Comparison of ENCODE assay signal across 17 mouse cellular contexts in genomic region chr8:10814499-10814898, GRCm38 (mm10).
"Had no signal": no experiment of that assay in that cellular context is flagged by ENCODE, and none has a peak within 500 bp of the region (broad histone marks: within the 10 kb centered on the region; RNA-seq: fewer than 3 reads in every experiment).

No protein-coding gene starts in this region.

- H3K9me3 ChIP-seq: liver, embryonic 13.5 days; megakaryocyte, embryonic 14.5 days; midbrain, embryonic 10.5 days; midbrain, embryonic 13.5 days; neural tube, embryonic 13.5 days had no signal

- H3K27me3 ChIP-seq: liver, embryonic 13.5 days; midbrain, embryonic 13.5 days; neural tube, embryonic 13.5 days had no signal

- H3K9ac ChIP-seq: liver, embryonic 13.5 days; lung, embryonic 14.5 days; midbrain, embryonic 13.5 days; neural tube, embryonic 13.5 days had no signal

- H3K4me1 ChIP-seq: liver, embryonic 13.5 days; megakaryocyte, embryonic 14.5 days had no signal

- H3K4me2 ChIP-seq: liver, embryonic 13.5 days; lung, embryonic 14.5 days; midbrain, embryonic 13.5 days; neural tube, embryonic 13.5 days had no signal

- H3K4me3 ChIP-seq: left cerebral cortex, adult 2 months; liver, embryonic 13.5 days; megakaryocyte, embryonic 14.5 days; midbrain, embryonic 10.5 days; midbrain, embryonic 13.5 days; myocyte; neural tube, embryonic 13.5 days had no signal

- ATAC-seq: midbrain, embryonic 13.5 days; midbrain, embryonic 16.5 days had no signal

- DNase-seq: kidney, adult 18-20 months; kidney, postnatal 25 days; layer of hippocampus, postnatal 36 days; liver, embryonic 13.5 days; lung, embryonic 14.5 days; lung, postnatal 10 days; thymus, adult 18-20 months; thymus, postnatal 36 days had no signal

- H3K27ac ChIP-seq: kidney, postnatal 0 days; left cerebral cortex, adult 2 months; liver, embryonic 13.5 days; macrophage; midbrain, embryonic 10.5 days; midbrain, embryonic 13.5 days; neural tube, embryonic 13.5 days had no signal

- H3K36me3 ChIP-seq: liver, embryonic 13.5 days; midbrain, embryonic 10.5 days; midbrain, embryonic 13.5 days; neural tube, embryonic 13.5 days had no signal
